Mouse (Mus musculus): ENCODE measurements around the gene Gpr155. TPM values are rescaled to one million over a fixed set of nuclear protein-coding genes. Genes with fewer than 3 reads are reported as not detected.

Gene Gpr155
- total and polyA plus RNA-seq, 3 experiments = 0.23 to 0.99 TPM; not detected in 1

- H3K4me3 ChIP-seq (ENCODE audit: control insufficient read depth in 1 of 2, insufficient read depth in 1 of 2, low read depth in 2 of 2, low read length in 2 of 2) = no peak overlapping the region
- H3K9me3 ChIP-seq (replicated peaks; ENCODE audit: insufficient read depth, low read length) = no peaks in the 10 kb centered on the region
- H3K27ac ChIP-seq (ENCODE audit: control insufficient read depth, low read depth, low read length) = no peak overlapping the region
- H3K27me3 ChIP-seq (ENCODE audit: control insufficient read depth in 1 of 2, insufficient read depth in 2 of 2, low read length in 2 of 2) = no peaks in the 10 kb centered on the region
- TF ChIP-seq GATA1 (IDR thresholded peaks at IDR 0.05; ENCODE audit: low read depth, low read length) (no peak), TCF12 (IDR thresholded peaks at IDR 0.05; ENCODE audit: low read depth, low read length) (no peak), SMC3 (IDR thresholded peaks at IDR 0.05; ENCODE audit: low read depth, low read length) (no peak), CTCF (IDR thresholded peaks at IDR 0.05 in 2 of 3, conservative IDR thresholded peaks at IDR 0.05 in 1 of 3; ENCODE audit: control insufficient read depth in 1 of 3, insufficient read depth in 1 of 3, low read depth in 2 of 3, low read length in 3 of 3, poor library complexity in 1 of 3, severe bottlenecking in 1 of 3) (no peak), MAFK (IDR thresholded peaks at IDR 0.05; ENCODE audit: borderline replicate concordance, low read depth, low read length) (no peak), USF1 (IDR thresholded peaks at IDR 0.05; ENCODE audit: low read depth, low read length) (no peak), ZKSCAN1 (IDR thresholded peaks at IDR 0.05; ENCODE audit: low read depth, low read length) (no peak), POLR2A (IDR thresholded peaks at IDR 0.05; ENCODE audit: control insufficient read depth in 1 of 2, insufficient read depth in 1 of 2, low read depth in 1 of 2, low read length in 2 of 2, poor library complexity in 1 of 2) (no peak), CHD1 (IDR thresholded peaks at IDR 0.05; ENCODE audit: low read depth, low read length) (no peak), GABPA (IDR thresholded peaks at IDR 0.05; ENCODE audit: low read depth, low read length) (no peak), ELF1 (IDR thresholded peaks at IDR 0.05; ENCODE audit: low read depth, low read length) (no peak), ZC3H11A (IDR thresholded peaks at IDR 0.05; ENCODE audit: low read depth, low read length) (no peak), BHLHE40 (IDR thresholded peaks at IDR 0.05; ENCODE audit: borderline replicate concordance, low read depth, low read length) (no peak), CHD2 (IDR thresholded peaks at IDR 0.05; ENCODE audit: low read length) (no peak), NRF1 (IDR thresholded peaks at IDR 0.05; ENCODE audit: insufficient read depth, low read depth, low read length, poor library complexity, severe bottlenecking) (no peak), POLR2AphosphoS5 (IDR thresholded peaks at IDR 0.05; ENCODE audit: borderline replicate concordance, low read depth, low read length) (no peak), MYB (IDR thresholded peaks at IDR 0.05; ENCODE audit: low read depth, low read length) (no peak), RAD21 (IDR thresholded peaks at IDR 0.05; ENCODE audit: low read depth, low read length) (no peak), KAT2A (conservative IDR thresholded peaks at IDR 0.05; ENCODE audit: low read depth, low read length) (no peak), NELFE (IDR thresholded peaks at IDR 0.05; ENCODE audit: low read depth, low read length) (no peak)
- H3K36me3 ChIP-seq (ENCODE audit: control insufficient read depth in 1 of 2, insufficient read depth in 2 of 2, low read length in 2 of 2) = peaks cover 0 to 9% of the 10 kb centered on the region in 2 experiments
- no peak for DNase-seq (ENCODE audit: low read depth, low spot score)
- H3K4me1 ChIP-seq (ENCODE audit: control insufficient read depth in 1 of 2, insufficient read depth in 2 of 2, low read length in 2 of 2) = no peaks in the 10 kb centered on the region; a peak in 2 of 4 replicates
- H3K79me2 ChIP-seq (ENCODE audit: control insufficient read depth, insufficient read depth, low read length, poor library complexity) = no peaks in the 10 kb centered on the region
- no peak overlapping the region for H3K9ac ChIP-seq (ENCODE audit: control insufficient read depth, low read depth, low read length, poor library complexity, severe bottlenecking)
Observed at GRCm38 (mm10) chr2:73304506-73304905, 81.9 kb downstream of the Gpr155 start.

- H3K27me3 ChIP-seq (ENCODE audit: control insufficient read depth in 1 of 2, insufficient read depth in 2 of 2, low read length in 2 of 2) = no peaks in the 10 kb centered on the region
- no peak for TF ChIP-seq TCF12 (IDR thresholded peaks at IDR 0.05; ENCODE audit: low read depth, low read length)
- TF ChIP-seq UBTF (IDR thresholded peaks at IDR 0.05; ENCODE audit: borderline replicate concordance, insufficient read depth, low read depth, low read length) = no peak
- no peaks in the 10 kb centered on the region; a peak in 2 of 4 replicates for H3K4me1 ChIP-seq (ENCODE audit: control insufficient read depth in 1 of 2, insufficient read depth in 2 of 2, low read length in 2 of 2)
- no peak overlapping the region for H3K9ac ChIP-seq (ENCODE audit: control insufficient read depth, low read depth, low read length, poor library complexity, severe bottlenecking)
- H3K27ac ChIP-seq (ENCODE audit: control insufficient read depth, low read depth, low read length) = no peak overlapping the region
- H3K36me3 ChIP-seq (ENCODE audit: control insufficient read depth in 1 of 2, insufficient read depth in 2 of 2, low read length in 2 of 2) = peaks cover 0 to 9% of the 10 kb centered on the region in 2 experiments
- DNase-seq (ENCODE audit: low read depth, low spot score) = no peak
- no peaks in the 10 kb centered on the region for H3K79me2 ChIP-seq (ENCODE audit: control insufficient read depth, insufficient read depth, low read length, poor library complexity)
- no peaks in the 10 kb centered on the region for H3K9me3 ChIP-seq (replicated peaks; ENCODE audit: insufficient read depth, low read length)
- H3K4me3 ChIP-seq (ENCODE audit: control insufficient read depth in 1 of 2, insufficient read depth in 1 of 2, low read depth in 2 of 2, low read length in 2 of 2) = no peak overlapping the region
Observed at GRCm38 (mm10) chr2:73302722-73303121, 83.7 kb downstream of the Gpr155 start.

All from MEL (cell line).